Mouse (Mus musculus) inflammation-experienced regulatory T-cells, adult 6 months (primary cell): ENCODE measurements around the gene Gm10717. TPM values are rescaled to one million over a fixed set of nuclear protein-coding genes. Genes with fewer than 3 reads are reported as not detected.
A peak's percentile ranks its signal among the peaks of the same experiment; 100 is the strongest.
"Not testable (repeated sequence)": the region's sequence is repeated elsewhere in the genome, so short reads cannot be mapped to it uniquely, and the experiment has no call there.

ENCODE experiments used
- ATAC-seq: one replicate; pipeline ENCODE4 v1.8.0; 2017
- polyA plus RNA-seq, 3 experiments: library from polyadenylated mRNA; unstranded; fragments of 100-300 nt; shearing (Covaris generic); gene quantifications; one replicate each; pipeline ENCODE4 v1.2.1; 2017

Gene Gm10717
- 1 to 10 TPM; 3.1 to 8.1 (median 4.5) TPM for polyA plus RNA-seq

- not testable (repeated sequence) for ATAC-seq
Observed at GRCm38 (mm10) chr9:3024912-3025467, at the start of gene Gm10717. Gm10717 (plus strand) TSS chr9:3025417.

- not testable (repeated sequence) for ATAC-seq
Observed at GRCm38 (mm10) chr9:3000445-3000972, 24.7 kb upstream of the Gm10717 start, which contains the start of gene Gm10722. Gm10722 (plus strand) TSS chr9:3000922.

DNA sequence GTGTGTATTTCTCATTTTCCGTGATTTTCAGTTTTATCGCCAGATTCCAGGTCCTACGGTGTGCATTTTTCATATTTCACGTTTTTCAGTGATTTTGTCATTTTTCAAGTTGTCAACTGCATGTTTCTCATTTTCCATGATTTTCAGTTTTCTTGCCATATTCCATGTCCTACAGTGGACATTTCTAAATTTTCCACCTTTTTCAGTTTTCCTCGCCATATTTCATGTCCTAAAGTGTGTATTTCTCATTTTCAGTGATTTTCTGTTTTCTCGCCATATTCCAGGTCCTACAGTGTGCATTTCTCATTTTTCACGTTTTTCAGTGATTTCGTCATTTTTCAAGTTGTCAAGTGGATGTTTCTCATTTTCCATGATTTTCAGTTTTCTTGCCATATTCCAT, 24.2 kb upstream of the Gm10717 start:
- not testable (repeated sequence) for ATAC-seq

- peak; percentile 41 for ATAC-seq
Observed at GRCm38 (mm10) chr9:3001948-3002659, 23.1 kb upstream of the Gm10717 start.

DNA sequence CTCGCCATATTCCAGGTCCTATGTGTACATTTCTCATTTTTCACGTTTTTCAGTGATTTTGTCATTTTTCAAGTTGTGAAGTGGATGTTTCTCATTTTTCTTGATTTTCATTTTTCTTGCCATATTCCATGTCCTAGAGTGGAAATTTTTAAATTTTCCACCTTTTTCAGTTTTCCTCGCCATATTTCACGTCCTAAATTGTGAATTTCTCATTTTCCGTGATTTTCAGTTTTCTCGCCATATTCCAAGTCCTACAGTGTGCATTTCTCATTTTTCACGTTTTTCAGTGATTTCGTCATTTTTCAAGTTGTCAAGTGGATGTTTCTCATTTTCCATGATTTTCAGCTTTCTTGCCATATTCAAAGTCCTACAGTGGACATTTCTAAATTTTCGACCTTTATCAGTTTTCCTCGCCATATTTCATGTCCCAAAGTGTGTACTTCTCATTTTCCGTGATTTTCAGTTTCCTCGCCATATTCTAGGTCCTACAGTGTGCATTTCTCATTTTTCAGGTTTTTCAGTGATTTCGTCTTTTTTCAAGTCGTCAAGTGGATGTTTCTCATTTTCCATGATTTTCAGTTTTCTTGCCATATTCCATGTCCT, 22.3 kb upstream of the Gm10717 start, which contains the start of gene Gm11168:
Gene Gm11168 (plus strand): TSS at position 553 of the 603 bp plus-strand sequence.
- not testable (repeated sequence) for ATAC-seq

GRCm38 (mm10) chr9:3006179-3006578, 19.0 kb upstream of the Gm10717 start:
- not testable (repeated sequence) for ATAC-seq

- peak; percentile 36 for ATAC-seq
Observed at GRCm38 (mm10) chr9:3006636-3007035, 18.6 kb upstream of the Gm10717 start.

- not testable (repeated sequence) for ATAC-seq
Observed at GRCm38 (mm10) chr9:3007272-3007671, 17.9 kb upstream of the Gm10717 start.

DNA sequence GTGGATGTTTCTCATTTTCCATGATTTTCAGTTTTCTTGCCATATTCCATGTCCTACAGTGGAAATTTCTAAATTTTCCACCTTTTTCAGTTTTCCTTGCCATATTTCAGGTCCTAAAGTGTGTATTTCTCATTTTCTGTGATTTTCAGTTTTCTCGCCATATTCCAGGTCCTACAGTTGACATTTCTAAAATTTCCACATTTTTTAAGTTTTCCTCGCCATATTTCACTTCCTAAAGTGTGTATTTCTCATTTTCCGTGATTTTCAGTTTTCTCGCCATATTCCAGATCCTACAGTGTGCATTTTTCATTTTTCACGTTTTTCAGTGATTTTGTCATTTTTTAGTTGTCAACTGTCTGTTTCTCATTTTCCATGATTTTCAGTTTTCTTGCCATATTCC, 15.9 kb upstream of the Gm10717 start:
- not testable (repeated sequence) for ATAC-seq

GRCm38 (mm10) chr9:3012054-3012621, 13.1 kb upstream of the Gm10717 start:
- not testable (repeated sequence) for ATAC-seq

- ATAC-seq: peak; percentile 25
Observed at GRCm38 (mm10) chr9:3012733-3013279, 12.4 kb upstream of the Gm10717 start, which contains the start of gene Gm10721. Gm10721 (plus strand) TSS chr9:3013140.

GRCm38 (mm10) chr9:3015354-3015753, 9.9 kb upstream of the Gm10717 start, which contains the start of gene Gm10720:
Gm10720 (plus strand) TSS chr9:3015654.
- not testable (repeated sequence) for ATAC-seq

DNA sequence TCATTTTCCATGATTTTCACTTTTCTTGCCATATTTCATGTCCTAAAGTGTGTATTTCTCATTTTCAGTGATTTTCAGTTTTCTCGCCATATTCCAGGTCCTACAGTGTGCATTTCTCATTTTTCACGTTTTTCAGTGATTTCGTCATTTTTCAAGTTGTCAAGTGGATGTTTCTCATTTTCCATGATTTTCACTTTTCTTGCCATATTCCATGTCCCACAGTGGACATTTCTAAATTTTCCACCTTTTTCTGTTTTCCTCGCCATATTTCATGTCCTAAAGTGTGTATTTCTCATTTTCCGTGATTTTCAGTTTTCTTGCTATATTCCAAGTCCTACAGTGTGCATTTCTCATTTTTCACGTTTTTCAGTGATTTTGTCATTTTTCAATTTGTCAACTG, 9.3 kb upstream of the Gm10717 start:
- ATAC-seq: not testable (repeated sequence)

GRCm38 (mm10) chr9:3017108-3017507, 8.1 kb upstream of the Gm10717 start, which contains the start of gene Gm10719:
Gm10719 (plus strand) TSS chr9:3017408.
- ATAC-seq: not testable (repeated sequence)

DNA sequence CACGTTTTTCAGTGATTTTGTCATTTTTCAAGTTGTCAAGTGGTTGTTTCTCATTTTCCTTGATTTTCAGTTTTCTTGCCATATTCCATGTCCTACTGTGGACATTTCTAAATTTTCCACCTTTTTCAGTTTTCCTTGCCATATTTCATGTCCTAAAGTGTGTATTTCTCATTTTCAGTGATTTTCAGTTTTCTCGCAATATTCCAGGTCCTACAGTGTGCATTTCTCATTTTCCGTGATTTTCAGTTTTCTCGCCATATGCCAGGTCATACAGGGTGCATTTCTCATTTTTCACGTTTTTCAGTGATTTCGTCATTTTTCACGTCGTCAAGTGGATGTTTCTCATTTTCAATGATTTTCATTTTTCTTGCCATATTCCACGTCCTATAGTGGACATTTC, 6.3 kb upstream of the Gm10717 start:
- ATAC-seq: not testable (repeated sequence)

GRCm38 (mm10) chr9:3019835-3020727, 5.1 kb upstream of the Gm10717 start:
- ATAC-seq: not testable (repeated sequence)

- ATAC-seq: not testable (repeated sequence)
Observed at GRCm38 (mm10) chr9:3022316-3023008, 2.8 kb upstream of the Gm10717 start.

DNA sequence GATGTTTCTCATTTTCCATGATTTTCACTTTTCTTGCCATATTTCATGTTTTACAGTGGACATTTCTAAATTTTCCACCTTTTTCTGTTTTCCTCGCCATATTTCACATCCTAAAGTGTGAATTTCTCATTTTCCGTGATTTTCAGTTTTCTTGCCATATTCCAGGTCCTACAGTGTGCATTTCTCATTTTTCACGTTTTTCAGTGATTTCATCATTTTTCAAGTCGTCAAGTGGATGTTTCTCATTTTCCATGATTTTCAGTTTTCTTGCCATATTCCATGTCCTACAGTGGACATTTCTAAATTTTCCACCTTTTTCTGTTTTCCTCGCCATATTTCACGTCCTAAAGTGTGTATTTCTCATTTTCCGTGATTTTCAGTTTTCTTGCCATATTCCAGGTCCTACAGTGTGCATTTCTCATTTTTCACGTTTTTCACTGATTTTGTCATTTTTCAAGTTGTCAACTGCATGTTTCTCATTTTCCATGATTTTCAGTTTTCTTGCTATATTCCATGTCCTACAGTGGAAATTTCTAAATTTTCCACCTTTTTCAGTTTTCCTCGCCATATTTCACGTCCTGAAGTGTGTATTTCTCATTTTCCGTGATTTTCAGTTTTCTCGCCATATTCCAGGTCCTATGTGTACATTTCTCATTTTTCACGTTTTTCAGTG, 1.8 kb upstream of the Gm10717 start, which contains the start of gene Gm10718:
Gene Gm10718 (plus strand): TSS at position 236 of the 673 bp plus-strand sequence.
- ATAC-seq: not testable (repeated sequence)

GRCm38 (mm10) chr9:3023985-3024648, 1.1 kb upstream of the Gm10717 start:
- not testable (repeated sequence) for ATAC-seq
